Mouse (Mus musculus) forebrain, embryonic 15.5 days (tissue): ENCODE data around the gene Ly86. TPM values are rescaled to one million over a fixed set of nuclear protein-coding genes. Genes with fewer than 3 reads are reported as not detected.

Experiments
- ATAC-seq: fragments of 200-750 bp; cut with Nextera tagmentation; replicated peaks from 2 replicates; pipeline ENCODE4 v1.8.0; 2017; ENCODE audit warnings: mild to moderate bottlenecking, moderate TSS enrichment, moderate library complexity
- H3K27ac ChIP-seq: fragments of 300-500 bp; sonication (generic); replicated peaks from 2 replicates; pipeline ENCODE4 v1.5.1; 2015; ENCODE audit warnings: mild to moderate bottlenecking, inconsistent platforms
- H3K27me3 ChIP-seq: fragments of 300-500 bp; sonication (generic); 2 replicates; pipeline ENCODE4 v1.6.1; 2015; ENCODE audit warnings: inconsistent platforms
- H3K36me3 ChIP-seq: fragments of 300-500 bp; sonication (generic); 2 replicates; pipeline ENCODE4 v1.6.1; 2015; ENCODE audit warnings: mild to moderate bottlenecking, inconsistent platforms
- H3K4me1 ChIP-seq: fragments of 300-500 bp; sonication (generic); 2 replicates; pipeline ENCODE4 v1.6.1; 2015; ENCODE audit warnings: inconsistent platforms
- H3K4me2 ChIP-seq: fragments of 300-500 bp; sonication (generic); replicated peaks from 2 replicates; pipeline ENCODE4 v1.6.1; 2015; ENCODE audit warnings: mild to moderate bottlenecking, inconsistent platforms
- H3K4me3 ChIP-seq: fragments of 300-500 bp; sonication (generic); 2 replicates; pipeline ENCODE4 v1.5.1; 2015; ENCODE audit warnings: mild to moderate bottlenecking, inconsistent platforms
- H3K9ac ChIP-seq: fragments of 300-500 bp; sonication (generic); replicated peaks from 2 replicates; pipeline ENCODE4 v1.6.1; 2015; ENCODE audit warnings: mild to moderate bottlenecking, inconsistent platforms
- H3K9me3 ChIP-seq: fragments of 300-500 bp; sonication (generic); 2 replicates; pipeline ENCODE4 v1.6.1; 2016; ENCODE audit warnings: inconsistent platforms
- WGBS: fragments of 180-500 bp; shearing (Covaris S2); methylation state at CpG from one replicate; pipeline ENCODE4 v1.1.7; 2015; ENCODE audit warnings: mixed read lengths; 5-methylcytosine and 5-hydroxymethylcytosine counted together
- polyA plus RNA-seq: library from polyadenylated mRNA; unstranded; fragments of >200 nt; fragmentation: Nextera tagmentation; extraction: Ambion mirVana; gene quantifications from 2 replicates; pipeline ENCODE4 v1.2.1, GENCODE M21; 2015

The Ly86 gene
- polyA plus RNA-seq = 5.5 and 6.0 TPM in 2 replicates

- no peak within 1 kb of the TSS for H3K4me3 ChIP-seq
- no peak for ATAC-seq
These were observed at the start of gene Ly86 for GRCm38 (mm10) chr13:37344909-37345772. Ly86 (plus strand) TSS chr13:37345208.

GRCm38 (mm10) chr13:37297886-37298285 lies 47.1 kb upstream of the Ly86 start:
- H3K36me3 ChIP-seq = no peaks in the 10 kb centered on the region
- 0 out of 2 replicates have a peak, but pooled peaks cover 3% of the 10 kb centered on the region for H3K4me1 ChIP-seq
- no peak for ATAC-seq
- peak overlapping the region; percentile 48; the same call in 1 of the 2 replicates for H3K27ac ChIP-seq
- no peak overlapping the region for H3K4me2 ChIP-seq
- WGBS = 48% methylated on average over 5 of the region's 5 CpGs
- H3K9ac ChIP-seq = no peak overlapping the region
- H3K4me3 ChIP-seq = no peak overlapping the region
- no peaks in the 10 kb centered on the region for H3K27me3 ChIP-seq
- H3K9me3 ChIP-seq = no peaks in the 10 kb centered on the region

More at GRCm38 (mm10) chr13:37344909-37345772, at the start of gene Ly86:
- H3K27ac ChIP-seq = no peak within 1 kb of the TSS
- H3K27me3 ChIP-seq = no peaks in the 10 kb centered on the region
- no peak within 1 kb of the TSS for H3K4me2 ChIP-seq
- H3K9ac ChIP-seq = no peak within 1 kb of the TSS
- H3K9me3 ChIP-seq = no peaks in the 10 kb centered on the region
- WGBS = 93% methylated on average over 28 of the region's 28 CpGs
- no peaks in the 10 kb centered on the region for H3K36me3 ChIP-seq
- H3K4me1 ChIP-seq = no peaks in the 10 kb centered on the region

- 18% methylated on average over 1 of the region's 1 CpGs for WGBS
- ATAC-seq = no peak
- no peaks in the 10 kb centered on the region for H3K27me3 ChIP-seq
These were observed 46.2 kb upstream of the Ly86 start for GRCm38 (mm10) chr13:37298856-37299255.

GRCm38 (mm10) chr13:37302877-37303276 lies 42.1 kb upstream of the Ly86 start:
- Histone ChIP-seq H3K9me3 (no peaks in the 10 kb centered on the region), H3K36me3 (no peaks in the 10 kb centered on the region), H3K4me3 (no peak overlapping the region), H3K27me3 (no peaks in the 10 kb centered on the region), H3K9ac (no peak overlapping the region), H3K4me2 (no peak overlapping the region), H3K27ac (no peak overlapping the region), H3K4me1 (0 out of 2 replicates have a peak, but pooled peaks cover 3% of the 10 kb centered on the region)
- WGBS = 52% methylated on average over 5 of the region's 5 CpGs
- ATAC-seq = no peak

More at GRCm38 (mm10) chr13:37298856-37299255, 46.2 kb upstream of the Ly86 start:
- Histone ChIP-seq H3K9me3 (no peaks in the 10 kb centered on the region), H3K27ac (no peak overlapping the region), H3K9ac (no peak overlapping the region), H3K4me1 (0 out of 2 replicates have a peak, but pooled peaks cover 3% of the 10 kb centered on the region), H3K4me2 (no peak overlapping the region), H3K36me3 (no peaks in the 10 kb centered on the region), H3K4me3 (no peak overlapping the region)

GRCm38 (mm10) chr13:37308006-37308405 lies 37.0 kb upstream of the Ly86 start:
- Histone ChIP-seq H3K36me3 (no peaks in the 10 kb centered on the region), H3K9ac (no peak overlapping the region), H3K4me3 (no peak overlapping the region), H3K27ac (no peak overlapping the region), H3K4me2 (no peak overlapping the region), H3K27me3 (no peaks in the 10 kb centered on the region), H3K9me3 (no peaks in the 10 kb centered on the region), H3K4me1 (peaks cover 25% of the 10 kb centered on the region)
- WGBS = 83% methylated on average over 4 of the region's 4 CpGs
- no peak for ATAC-seq

GRCm38 (mm10) chr13:37309296-37309695 lies 35.7 kb upstream of the Ly86 start:
- H3K27ac ChIP-seq = peak overlapping the region; percentile 52

GRCm38 (mm10) chr13:37310331-37310730 lies 34.7 kb upstream of the Ly86 start:
- no peak overlapping the region for H3K9ac ChIP-seq
- ATAC-seq = no peak
- H3K4me3 ChIP-seq = no peak overlapping the region
- H3K36me3 ChIP-seq = no peaks in the 10 kb centered on the region
- H3K27ac ChIP-seq = 0 out of 2 replicates have a peak overlapping the region, but pooled peaks have one; percentile 19
- H3K27me3 ChIP-seq = no peaks in the 10 kb centered on the region
- peaks cover 28% of the 10 kb centered on the region for H3K4me1 ChIP-seq
- 77% methylated on average over 6 of the region's 8 CpGs for WGBS
- no peak overlapping the region for H3K4me2 ChIP-seq
- H3K9me3 ChIP-seq = no peaks in the 10 kb centered on the region

More at GRCm38 (mm10) chr13:37309296-37309695, 35.7 kb upstream of the Ly86 start:
- Histone ChIP-seq H3K27me3 (no peaks in the 10 kb centered on the region), H3K4me1 (peaks cover 28% of the 10 kb centered on the region), H3K4me2 (no peak overlapping the region), H3K36me3 (no peaks in the 10 kb centered on the region), H3K9me3 (no peaks in the 10 kb centered on the region), H3K9ac (no peak overlapping the region), H3K4me3 (no peak overlapping the region)
- ATAC-seq = no peak
- WGBS = 40% methylated on average over 5 of the region's 5 CpGs

- H3K4me1 ChIP-seq = peaks cover 28% of the 10 kb centered on the region
- H3K27me3 ChIP-seq = no peaks in the 10 kb centered on the region
- ATAC-seq = peak; percentile 60
- H3K9me3 ChIP-seq = no peaks in the 10 kb centered on the region
- no peak overlapping the region for H3K4me3 ChIP-seq
- WGBS = 19% methylated on average over 27 of the region's 27 CpGs
- H3K36me3 ChIP-seq = no peaks in the 10 kb centered on the region
- peak overlapping the region; percentile 38 for H3K9ac ChIP-seq
- peak overlapping the region; percentile 86 for H3K27ac ChIP-seq
- peak overlapping the region; percentile 58 for H3K4me2 ChIP-seq
These were observed 33.3 kb upstream of the Ly86 start for GRCm38 (mm10) chr13:37311555-37312221.

DNA sequence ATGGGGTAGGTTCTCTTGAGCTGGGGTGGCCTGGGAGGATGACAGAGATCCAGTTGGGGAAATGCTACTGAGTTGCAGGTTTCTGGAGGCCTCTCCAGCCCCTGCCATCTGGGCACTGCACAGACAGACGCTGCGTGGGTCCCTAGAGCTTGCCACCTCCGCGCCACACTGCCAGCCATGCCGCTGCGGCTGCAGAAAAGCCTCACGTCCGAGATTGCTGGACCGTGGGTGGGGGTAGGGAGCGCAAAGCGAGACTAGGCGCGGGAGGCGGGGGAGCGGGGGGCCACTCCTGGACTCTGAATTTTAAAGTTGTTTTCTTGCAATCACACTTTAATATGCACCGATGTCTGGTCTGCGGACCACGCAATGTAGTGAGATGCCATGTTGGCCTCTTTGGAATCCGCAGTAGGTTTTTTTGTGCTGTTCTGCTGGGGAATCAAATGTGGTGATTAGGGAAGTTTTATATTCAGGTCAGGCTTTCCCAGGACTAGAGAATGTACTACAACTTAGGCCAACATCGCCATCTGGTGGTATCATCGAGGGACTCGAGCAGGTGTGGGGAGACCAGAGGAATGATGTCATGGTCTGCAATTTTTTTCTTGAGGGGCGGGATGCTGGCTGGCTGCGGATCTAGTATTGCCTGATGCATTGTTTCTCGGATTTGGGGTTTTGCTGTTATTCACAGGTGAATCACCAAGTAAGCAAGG lies 32.6 kb upstream of the Ly86 start:
- H3K27ac ChIP-seq = peak overlapping the region; percentile 86
- H3K36me3 ChIP-seq = no peaks in the 10 kb centered on the region
- H3K4me2 ChIP-seq = peak overlapping the region; percentile 58
- H3K4me3 ChIP-seq = peak overlapping the region; percentile 35
- ATAC-seq = peak; percentile 97
- no peaks in the 10 kb centered on the region for H3K9me3 ChIP-seq
- no peaks in the 10 kb centered on the region for H3K27me3 ChIP-seq
- whole genome bisulfite sequencing = under 1% methylated on average over 25 of the region's 25 CpGs
- H3K9ac ChIP-seq = peak overlapping the region; percentile 38
- peaks cover 28% of the 10 kb centered on the region for H3K4me1 ChIP-seq

DNA sequence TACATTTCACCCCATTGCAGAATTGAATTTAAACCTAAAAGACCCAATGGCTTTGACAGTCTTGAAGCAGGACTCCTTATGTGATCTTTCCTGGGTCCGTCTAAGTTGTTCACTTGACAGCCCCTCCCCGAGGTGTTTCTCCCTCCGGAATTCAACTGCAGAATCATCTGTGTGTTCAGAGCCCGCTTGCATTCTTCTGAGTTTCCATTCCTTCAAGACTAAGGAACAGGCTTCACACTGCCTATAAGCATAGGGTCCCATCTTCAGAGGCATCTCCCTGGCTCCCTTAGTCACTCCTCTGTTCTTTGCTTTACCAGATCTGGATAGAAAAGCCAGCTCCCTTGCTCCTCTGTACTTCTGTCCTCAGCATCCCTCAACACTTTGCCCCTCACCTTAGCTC lies 32.1 kb upstream of the Ly86 start:
- WGBS = 17% methylated on average over 4 of the region's 4 CpGs
- 0 out of 2 replicates have a peak overlapping the region, but pooled peaks have one; percentile 35 for H3K4me3 ChIP-seq
- peak overlapping the region; percentile 58 for H3K4me2 ChIP-seq
- no peaks in the 10 kb centered on the region for H3K27me3 ChIP-seq
- H3K4me1 ChIP-seq = peaks cover 28% of the 10 kb centered on the region
- no peak overlapping the region for H3K27ac ChIP-seq
- H3K9ac ChIP-seq = no peak overlapping the region
- ATAC-seq = peak; percentile 15
- no peaks in the 10 kb centered on the region for H3K36me3 ChIP-seq
- no peaks in the 10 kb centered on the region for H3K9me3 ChIP-seq

DNA sequence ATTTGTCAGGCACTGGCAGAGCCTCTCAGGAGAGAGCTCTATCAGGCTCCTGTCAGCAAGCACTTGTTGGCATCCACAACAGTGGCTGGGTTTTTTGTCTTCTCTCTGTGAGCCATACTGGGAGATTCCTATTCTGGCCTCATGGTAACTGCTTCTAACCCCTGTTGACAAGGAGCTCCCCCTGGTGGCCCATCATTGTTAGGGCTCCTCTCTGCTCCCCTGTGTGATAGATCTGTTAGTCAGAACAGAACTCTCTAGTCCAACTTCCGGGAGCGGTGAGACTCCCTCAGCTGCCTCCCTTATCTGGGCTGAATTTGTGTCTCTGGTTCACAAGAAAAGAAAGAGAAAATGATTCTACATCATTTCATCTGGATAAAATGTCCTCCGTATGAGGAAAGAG lies 19.5 kb upstream of the Ly86 start:
- Histone ChIP-seq H3K4me3 (no peak overlapping the region), H3K4me1 (no peaks in the 10 kb centered on the region), H3K27me3 (no peaks in the 10 kb centered on the region), H3K9ac (no peak overlapping the region), H3K36me3 (no peaks in the 10 kb centered on the region), H3K4me2 (no peak overlapping the region), H3K9me3 (no peaks in the 10 kb centered on the region), H3K27ac (no peak overlapping the region)
- 89% methylated on average over 3 of the region's 3 CpGs for WGBS
- ATAC-seq = no peak
